Mouse (Mus musculus): ENCODE results near the gene Nmral1. TPM values are rescaled to one million over a fixed set of nuclear protein-coding genes. Genes with fewer than 3 reads are reported as not detected.
A peak's percentile ranks its signal among the peaks of the same experiment; 100 is the strongest.

Nmral1 gene
- polyA plus RNA-seq, 1 experiment from 2014 or later = 80.9 TPM

DNA sequence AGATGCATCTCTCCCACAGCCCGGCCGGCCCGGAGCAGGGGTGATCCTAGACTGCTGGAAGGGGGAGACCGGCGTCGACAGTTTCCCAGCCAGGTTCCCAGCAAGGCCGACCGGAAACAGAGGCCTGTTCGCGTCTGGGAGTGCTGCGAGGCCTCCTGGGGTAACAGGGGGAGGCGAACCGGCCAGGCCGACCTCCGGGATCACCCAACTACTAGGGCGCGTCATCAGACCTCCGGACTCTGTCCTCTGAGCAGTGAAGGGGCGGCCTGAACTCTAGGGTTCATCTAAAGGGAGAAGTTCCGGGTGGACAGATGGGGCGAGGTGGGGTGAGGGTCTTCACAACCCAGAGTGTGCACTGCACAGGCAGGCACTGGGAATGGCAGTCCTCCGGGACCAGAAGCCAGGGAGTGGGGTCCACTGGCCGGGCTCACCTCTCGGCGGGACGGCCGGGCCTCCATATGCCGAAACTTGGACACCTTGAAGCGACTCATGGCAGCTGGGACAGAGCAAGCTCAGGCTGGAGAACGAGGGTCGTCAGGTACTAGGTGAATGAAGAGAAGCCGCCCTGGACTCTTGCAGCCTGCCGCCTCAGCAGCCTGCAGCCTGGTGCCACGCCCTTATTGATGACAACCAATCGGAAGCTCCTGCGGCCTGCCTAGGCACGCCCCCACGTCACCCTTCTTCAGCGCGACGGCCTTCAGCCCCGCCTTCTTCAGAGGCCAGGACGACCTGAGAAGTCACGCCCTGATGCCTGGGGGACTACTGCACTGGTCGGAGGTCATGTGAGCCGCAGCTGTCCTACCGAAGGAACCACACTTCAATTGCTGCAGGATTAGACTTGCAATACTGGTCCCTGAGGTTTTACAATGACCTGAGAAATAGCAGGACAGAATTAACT is 39.8 kb downstream of the Nmral1 start, which contains the start of gene Coro7:
TSS of gene Coro7 (minus strand) at position 657 of the 898 bp plus-strand sequence.
- H3K27ac ChIP-seq (replicated peaks; ENCODE audit: low read depth, low read length) = peak within 1 kb of the TSS; percentile 49; the same call in 1 of the 2 replicates

GRCm38 (mm10) chr16:4678080-4678479 is 41.1 kb downstream of the Nmral1 start:
- no peaks in the 10 kb centered on the region for H3K27me3 ChIP-seq (ENCODE audit: control insufficient read depth, insufficient read depth, low read length)
- H3K9ac ChIP-seq (replicated peaks; ENCODE audit: low read length) = no peak overlapping the region
- H3K27ac ChIP-seq (replicated peaks; ENCODE audit: low read depth, low read length) = no peak overlapping the region
- DNase-seq = no peak
- H3K36me3 ChIP-seq (ENCODE audit: control insufficient read depth, insufficient read depth, low read length) = peaks cover 32% of the 10 kb centered on the region
- peaks cover 4% of the 10 kb centered on the region; the same call in 1 of the 2 replicates for H3K4me1 ChIP-seq (ENCODE audit: control insufficient read depth, insufficient read depth, low read length)
- no peak overlapping the region for H3K4me3 ChIP-seq (replicated peaks; ENCODE audit: low read depth, low read length)
- no peaks in the 10 kb centered on the region for H3K9me3 ChIP-seq (ENCODE audit: control insufficient read depth, low read length)
- no peak for ATAC-seq (ENCODE audit: low FRiP score, low TSS enrichment)
- peak overlapping the region; percentile 95; the same call in 1 of the 2 replicates for H3K4me2 ChIP-seq (ENCODE audit: low read length)
- WGBS = 83% methylated on average over 5 of the region's 5 CpGs

More for the DNA sequence above, 39.8 kb downstream of the Nmral1 start, which contains the start of gene Coro7:
- peak; percentile 91 for ATAC-seq (ENCODE audit: low FRiP score, low TSS enrichment)
- peak within 1 kb of the TSS; percentile 70 for H3K9ac ChIP-seq (replicated peaks; ENCODE audit: low read length)
- no peaks in the 10 kb centered on the region for H3K9me3 ChIP-seq (ENCODE audit: control insufficient read depth, low read length)
- peaks cover 19% of the 10 kb centered on the region for H3K36me3 ChIP-seq (ENCODE audit: control insufficient read depth, insufficient read depth, low read length)
- H3K27me3 ChIP-seq (ENCODE audit: control insufficient read depth, insufficient read depth, low read length) = no peaks in the 10 kb centered on the region
- peak; percentile 93 for DNase-seq
- H3K4me2 ChIP-seq (ENCODE audit: low read length) = peak within 1 kb of the TSS; percentile 95
- peaks cover 4% of the 10 kb centered on the region; the same call in 1 of the 2 replicates for H3K4me1 ChIP-seq (ENCODE audit: control insufficient read depth, insufficient read depth, low read length)
- peak within 1 kb of the TSS; percentile 58 for H3K4me3 ChIP-seq (replicated peaks; ENCODE audit: low read depth, low read length)
- WGBS = under 1% methylated on average over 47 of the region's 47 CpGs

DNA sequence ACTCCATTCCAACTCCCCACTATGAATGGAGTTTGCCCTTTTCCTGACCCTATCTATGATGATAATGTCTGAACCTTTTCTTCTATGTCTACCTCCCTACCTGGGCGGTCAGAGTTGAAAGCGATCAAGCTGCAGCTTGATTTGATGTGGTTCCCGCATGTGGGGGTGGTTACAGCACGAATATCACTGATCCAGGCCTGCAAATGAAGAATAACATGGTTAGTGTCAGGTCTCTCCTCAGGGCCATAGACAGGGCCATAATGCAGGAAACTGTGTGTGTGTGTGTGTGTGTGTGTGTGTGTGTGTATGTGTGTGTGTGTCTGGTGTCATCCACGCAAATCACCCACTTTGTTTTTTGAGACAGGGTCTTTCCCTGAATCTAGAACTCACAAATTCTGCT is 42.3 kb downstream of the Nmral1 start:
- no peak overlapping the region for H3K4me2 ChIP-seq (ENCODE audit: low read length)
- WGBS = 94% methylated on average over 5 of the region's 5 CpGs
- H3K4me3 ChIP-seq (replicated peaks; ENCODE audit: low read depth, low read length) = no peak overlapping the region
- H3K27me3 ChIP-seq (ENCODE audit: control insufficient read depth, insufficient read depth, low read length) = no peaks in the 10 kb centered on the region
- peaks cover 35% of the 10 kb centered on the region for H3K36me3 ChIP-seq (ENCODE audit: control insufficient read depth, insufficient read depth, low read length)
- no peak overlapping the region for H3K27ac ChIP-seq (replicated peaks; ENCODE audit: low read depth, low read length)
- DNase-seq (no peak), ATAC-seq (ENCODE audit: low FRiP score, low TSS enrichment) (no peak)
- no peak overlapping the region for H3K9ac ChIP-seq (replicated peaks; ENCODE audit: low read length)
- H3K9me3 ChIP-seq (ENCODE audit: control insufficient read depth, low read length) = no peaks in the 10 kb centered on the region
- peaks cover 4% of the 10 kb centered on the region; the same call in 1 of the 2 replicates for H3K4me1 ChIP-seq (ENCODE audit: control insufficient read depth, insufficient read depth, low read length)

- Histone ChIP-seq H3K9ac (replicated peaks; ENCODE audit: low read length) (no peak overlapping the region), H3K36me3 (ENCODE audit: control insufficient read depth, insufficient read depth, low read length) (peaks cover 45% of the 10 kb centered on the region), H3K4me2 (ENCODE audit: low read length) (no peak overlapping the region), H3K9me3 (ENCODE audit: control insufficient read depth, low read length) (no peaks in the 10 kb centered on the region), H3K4me1 (ENCODE audit: control insufficient read depth, insufficient read depth, low read length) (peaks cover 3% of the 10 kb centered on the region; the same call in 1 of the 2 replicates), H3K4me3 (replicated peaks; ENCODE audit: low read depth, low read length) (no peak overlapping the region), H3K27ac (replicated peaks; ENCODE audit: low read depth, low read length) (no peak overlapping the region), H3K27me3 (ENCODE audit: control insufficient read depth, insufficient read depth, low read length) (no peaks in the 10 kb centered on the region)
- ATAC-seq (ENCODE audit: low FRiP score, low TSS enrichment) = no peak
- DNase-seq = no peak
- WGBS = 84% methylated on average over 4 of the region's 4 CpGs
Measured at GRCm38 (mm10) chr16:4674091-4674490, 45.1 kb downstream of the Nmral1 start.

DNA sequence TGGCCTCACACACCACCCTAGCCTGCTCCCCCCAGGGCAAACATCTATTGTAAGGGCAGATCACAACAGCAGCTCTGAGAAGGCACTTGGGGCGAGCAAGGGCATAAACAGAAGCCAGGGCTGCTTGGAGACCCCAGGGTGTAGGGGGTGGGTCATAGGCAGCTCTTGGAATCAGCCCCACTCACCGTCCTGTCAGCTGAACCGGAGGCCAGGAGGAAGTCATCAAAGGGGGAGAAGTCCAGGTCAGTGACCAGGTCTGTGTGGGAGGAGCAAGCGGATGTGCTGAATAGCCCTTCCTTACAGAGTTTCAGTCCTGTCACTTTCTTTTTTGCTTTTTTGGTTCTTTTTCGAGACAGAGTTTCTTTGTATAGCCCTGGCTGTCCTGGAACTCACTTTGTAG is 48.8 kb downstream of the Nmral1 start:
- no peak overlapping the region for H3K27ac ChIP-seq (replicated peaks; ENCODE audit: low read depth, low read length)
- DNase-seq = no peak
- 85% methylated on average over 5 of the region's 5 CpGs for WGBS

GRCm38 (mm10) chr16:4667190-4667808 is 51.9 kb downstream of the Nmral1 start:
- no peak overlapping the region for H3K9ac ChIP-seq (replicated peaks; ENCODE audit: low read length)
- WGBS = 22% methylated on average over 3 of the region's 3 CpGs
- H3K4me3 ChIP-seq (replicated peaks; ENCODE audit: low read depth, low read length) = no peak overlapping the region
- DNase-seq (peak; percentile 97), ATAC-seq (ENCODE audit: low FRiP score, low TSS enrichment) (peak; percentile 74; the same call in 1 of the 2 replicates)
- no peak overlapping the region for H3K4me2 ChIP-seq (ENCODE audit: low read length)
- no peaks in the 10 kb centered on the region for H3K27me3 ChIP-seq (ENCODE audit: control insufficient read depth, insufficient read depth, low read length)
- no peaks in the 10 kb centered on the region for H3K4me1 ChIP-seq (ENCODE audit: control insufficient read depth, insufficient read depth, low read length)
- no peaks in the 10 kb centered on the region for H3K9me3 ChIP-seq (ENCODE audit: control insufficient read depth, low read length)
- H3K27ac ChIP-seq (replicated peaks; ENCODE audit: low read depth, low read length) = no peak overlapping the region
- H3K36me3 ChIP-seq (ENCODE audit: control insufficient read depth, insufficient read depth, low read length) = peaks cover 29% of the 10 kb centered on the region

More for the DNA sequence above, 48.8 kb downstream of the Nmral1 start:
- Histone ChIP-seq H3K9ac (replicated peaks; ENCODE audit: low read length) (no peak overlapping the region), H3K4me1 (ENCODE audit: control insufficient read depth, insufficient read depth, low read length) (no peaks in the 10 kb centered on the region), H3K9me3 (ENCODE audit: control insufficient read depth, low read length) (no peaks in the 10 kb centered on the region), H3K27me3 (ENCODE audit: control insufficient read depth, insufficient read depth, low read length) (no peaks in the 10 kb centered on the region), H3K4me2 (ENCODE audit: low read length) (no peak overlapping the region), H3K4me3 (replicated peaks; ENCODE audit: low read depth, low read length) (no peak overlapping the region), H3K36me3 (ENCODE audit: control insufficient read depth, insufficient read depth, low read length) (peaks cover 48% of the 10 kb centered on the region)
- no peak for ATAC-seq (ENCODE audit: low FRiP score, low TSS enrichment)

GRCm38 (mm10) chr16:4665726-4666125 is 53.4 kb downstream of the Nmral1 start:
- H3K27me3 ChIP-seq (ENCODE audit: control insufficient read depth, insufficient read depth, low read length) = no peaks in the 10 kb centered on the region
- peaks cover 39% of the 10 kb centered on the region for H3K36me3 ChIP-seq (ENCODE audit: control insufficient read depth, insufficient read depth, low read length)
- no peaks in the 10 kb centered on the region for H3K4me1 ChIP-seq (ENCODE audit: control insufficient read depth, insufficient read depth, low read length)
- no peaks in the 10 kb centered on the region for H3K9me3 ChIP-seq (ENCODE audit: control insufficient read depth, low read length)
- H3K9ac ChIP-seq (replicated peaks; ENCODE audit: low read length) = no peak overlapping the region
- 92% methylated on average over 2 of the region's 2 CpGs for WGBS
- H3K4me3 ChIP-seq (replicated peaks; ENCODE audit: low read depth, low read length) = no peak overlapping the region
- no peak overlapping the region for H3K4me2 ChIP-seq (ENCODE audit: low read length)
- no peak overlapping the region for H3K27ac ChIP-seq (replicated peaks; ENCODE audit: low read depth, low read length)
- no peak for ATAC-seq (ENCODE audit: low FRiP score, low TSS enrichment)
- DNase-seq = no peak

GRCm38 (mm10) chr16:4663806-4664205 is 55.4 kb downstream of the Nmral1 start:
- Histone ChIP-seq H3K9ac (replicated peaks; ENCODE audit: low read length) (no peak overlapping the region), H3K4me3 (replicated peaks; ENCODE audit: low read depth, low read length) (no peak overlapping the region), H3K36me3 (ENCODE audit: control insufficient read depth, insufficient read depth, low read length) (peaks cover 30% of the 10 kb centered on the region), H3K27me3 (ENCODE audit: control insufficient read depth, insufficient read depth, low read length) (no peaks in the 10 kb centered on the region), H3K9me3 (ENCODE audit: control insufficient read depth, low read length) (no peaks in the 10 kb centered on the region), H3K4me1 (ENCODE audit: control insufficient read depth, insufficient read depth, low read length) (peaks cover 3% of the 10 kb centered on the region; the same call in 1 of the 2 replicates), H3K27ac (replicated peaks; ENCODE audit: low read depth, low read length) (no peak overlapping the region), H3K4me2 (ENCODE audit: low read length) (no peak overlapping the region)
- DNase-seq = no peak
- no peak for ATAC-seq (ENCODE audit: low FRiP score, low TSS enrichment)
- WGBS = 81% methylated on average over 2 of the region's 2 CpGs

All from midbrain, embryonic 14.5 days (tissue).